Mouse (Mus musculus) forebrain, embryonic 14.5 days (tissue): ENCODE results near the gene Asic2. TPM values are rescaled to one million over a fixed set of nuclear protein-coding genes. Genes with fewer than 3 reads are reported as not detected.
A peak's percentile ranks its signal among the peaks of the same experiment; 100 is the strongest.

Source experiments
- ATAC-seq: fragments of 200-750 bp; cut with Nextera tagmentation; 2 replicates; pipeline ENCODE4 v1.8.0; 2017; ENCODE audit warnings: mild to moderate bottlenecking, moderate library complexity
- DNase-seq: peaks from one replicate; pipeline ENCODE4 v3.0.0-alpha.2; 2015; ENCODE audit warnings: low spot score
- H3K27ac ChIP-seq: fragments of 300-500 bp; sonication (generic); 2 replicates; pipeline ENCODE4 v1.5.1; 2014; ENCODE audit warnings: low read depth, mild to moderate bottlenecking, control low read depth, low read length, moderate library complexity
- H3K27me3 ChIP-seq: fragments of 300-500 bp; sonication (generic); replicated peaks from 2 replicates; pipeline ENCODE4 v1.6.1; 2014; ENCODE audit warnings: low read length, control low read depth, mixed read lengths; ENCODE audit not compliant: control insufficient read depth, insufficient read depth
- H3K36me3 ChIP-seq: fragments of 300-500 bp; sonication (generic); 2 replicates; pipeline ENCODE4 v1.6.1; 2014; ENCODE audit warnings: low read length, control low read depth; ENCODE audit not compliant: control insufficient read depth, insufficient read depth
- H3K4me1 ChIP-seq: fragments of 300-500 bp; sonication (generic); 2 replicates; pipeline ENCODE4 v1.6.1; 2014; ENCODE audit warnings: antibody characterized with exemption, low read length, control low read depth; ENCODE audit not compliant: control insufficient read depth, insufficient read depth
- H3K4me2 ChIP-seq: fragments of 300-500 bp; sonication (generic); 2 replicates; pipeline ENCODE4 v1.6.1; 2014; ENCODE audit warnings: mild to moderate bottlenecking, control low read depth, low read length
- H3K4me3 ChIP-seq: fragments of 300-500 bp; sonication (generic); 2 replicates; pipeline ENCODE4 v1.5.1; 2014; ENCODE audit warnings: low read depth, low read length, control low read depth
- H3K9ac ChIP-seq: fragments of 300-500 bp; sonication (generic); 2 replicates; pipeline ENCODE4 v1.6.1; 2014; ENCODE audit warnings: mild to moderate bottlenecking, low read length, control low read depth, moderate library complexity
- H3K9me3 ChIP-seq: fragments of 300-500 bp; sonication (generic); replicated peaks from 2 replicates; pipeline ENCODE4 v1.6.1; 2016; ENCODE audit warnings: low read length, control low read depth, mixed read lengths; ENCODE audit not compliant: control insufficient read depth
- WGBS: fragments of 180-500 bp; shearing (Covaris S2); extraction: QIAGEN DNeasy Blood & Tissue Kit; methylation state at CpG from one replicate; pipeline ENCODE4 v1.1.7; 2014; 5-methylcytosine and 5-hydroxymethylcytosine counted together
- polyA plus RNA-seq: library from polyadenylated mRNA; unstranded; fragments of >200 nt; fragmentation: Nextera tagmentation; extraction: Ambion mirVana; gene quantifications from 2 replicates; pipeline ENCODE4 v1.2.1, GENCODE M21; 2014

Gene Asic2
- polyA plus RNA-seq, 1 experiment from 2014 or later, result 3.8 TPM

- H3K4me3 ChIP-seq, result no peak overlapping the region
- no peak overlapping the region for H3K27ac ChIP-seq
- ATAC-seq (no peak), DNase-seq (no peak)
- no peaks in the 10 kb centered on the region for H3K4me1 ChIP-seq
- no peaks in the 10 kb centered on the region for H3K9me3 ChIP-seq
- no peak overlapping the region for H3K4me2 ChIP-seq
- 9% methylated on average over 5 of the region's 5 CpGs for WGBS
- H3K27me3 ChIP-seq, result no peaks in the 10 kb centered on the region
- no peaks in the 10 kb centered on the region for H3K36me3 ChIP-seq
- no peak overlapping the region for H3K9ac ChIP-seq
These were observed 834.3 kb downstream of the Asic2 start for GRCm38 (mm10) chr11:81133950-81134349.

GRCm38 (mm10) chr11:81132669-81133068 lies 835.6 kb downstream of the Asic2 start:
- no peaks in the 10 kb centered on the region for H3K9me3 ChIP-seq
- DNase-seq, result no peak
- no peak for ATAC-seq
- no peaks in the 10 kb centered on the region for H3K27me3 ChIP-seq
- no peaks in the 10 kb centered on the region for H3K36me3 ChIP-seq
- no peak overlapping the region for H3K27ac ChIP-seq
- no peaks in the 10 kb centered on the region for H3K4me1 ChIP-seq
- H3K4me3 ChIP-seq, result no peak overlapping the region
- WGBS, result 91% methylated on average over 7 of the region's 7 CpGs
- H3K9ac ChIP-seq, result no peak overlapping the region
- no peak overlapping the region for H3K4me2 ChIP-seq

- no peak overlapping the region for H3K4me3 ChIP-seq
- 95% methylated on average over 6 of the region's 6 CpGs for WGBS
- H3K4me1 ChIP-seq, result no peaks in the 10 kb centered on the region
- H3K9ac ChIP-seq, result no peak overlapping the region
- no peaks in the 10 kb centered on the region for H3K36me3 ChIP-seq
- H3K4me2 ChIP-seq, result no peak overlapping the region
- H3K27ac ChIP-seq, result no peak overlapping the region
- ATAC-seq, result no peak
- no peak for DNase-seq
- H3K27me3 ChIP-seq, result no peaks in the 10 kb centered on the region
- no peaks in the 10 kb centered on the region for H3K9me3 ChIP-seq
These were observed 843.9 kb downstream of the Asic2 start for GRCm38 (mm10) chr11:81124363-81124762.

- no peak for ATAC-seq
- 73% methylated on average over 8 of the region's 8 CpGs for WGBS
- H3K4me1 ChIP-seq, result no peaks in the 10 kb centered on the region
- H3K4me2 ChIP-seq, result no peak overlapping the region
- H3K36me3 ChIP-seq, result no peaks in the 10 kb centered on the region
- H3K27me3 ChIP-seq, result no peaks in the 10 kb centered on the region
- H3K4me3 ChIP-seq, result no peak overlapping the region
- H3K9me3 ChIP-seq, result no peaks in the 10 kb centered on the region
- no peak for DNase-seq
- H3K27ac ChIP-seq, result no peak overlapping the region
- no peak overlapping the region for H3K9ac ChIP-seq
These were observed 848.2 kb downstream of the Asic2 start for GRCm38 (mm10) chr11:81120024-81120576.

- Histone ChIP-seq H3K4me3 (no peak overlapping the region), H3K36me3 (no peaks in the 10 kb centered on the region), H3K9ac (no peak overlapping the region), H3K27me3 (no peaks in the 10 kb centered on the region), H3K9me3 (no peaks in the 10 kb centered on the region), H3K27ac (no peak overlapping the region), H3K4me2 (no peak overlapping the region), H3K4me1 (no peaks in the 10 kb centered on the region)
- DNase-seq (peak; percentile 27), ATAC-seq (no peak)
- WGBS, result 42% methylated on average over 7 of the region's 7 CpGs
These were observed 850.2 kb downstream of the Asic2 start for GRCm38 (mm10) chr11:81118055-81118454.

- no peak for ATAC-seq
These were observed 852.6 kb downstream of the Asic2 start for GRCm38 (mm10) chr11:81115666-81116065.

GRCm38 (mm10) chr11:81111626-81112025 lies 856.6 kb downstream of the Asic2 start:
- Histone ChIP-seq H3K36me3 (no peaks in the 10 kb centered on the region), H3K27me3 (no peaks in the 10 kb centered on the region), H3K9me3 (no peaks in the 10 kb centered on the region), H3K4me1 (no peaks in the 10 kb centered on the region), H3K27ac (no peak overlapping the region), H3K4me3 (no peak overlapping the region), H3K9ac (no peak overlapping the region), H3K4me2 (no peak overlapping the region)
- WGBS, result 74% methylated on average over 2 of the region's 2 CpGs
- DNase-seq (no peak), ATAC-seq (no peak)

More at GRCm38 (mm10) chr11:81115666-81116065, 852.6 kb downstream of the Asic2 start:
- 40% methylated on average over 9 of the region's 9 CpGs for WGBS
- Histone ChIP-seq H3K9ac (no peak overlapping the region), H3K27me3 (no peaks in the 10 kb centered on the region), H3K9me3 (no peaks in the 10 kb centered on the region), H3K36me3 (no peaks in the 10 kb centered on the region), H3K4me1 (no peaks in the 10 kb centered on the region), H3K4me2 (no peak overlapping the region), H3K27ac (no peak overlapping the region), H3K4me3 (no peak overlapping the region)
- peak; percentile 60 for DNase-seq

- WGBS, result 63% methylated on average over 6 of the region's 6 CpGs
- no peak overlapping the region for H3K4me2 ChIP-seq
- no peak for DNase-seq
- H3K27ac ChIP-seq, result no peak overlapping the region
- H3K4me3 ChIP-seq, result no peak overlapping the region
- H3K27me3 ChIP-seq, result no peaks in the 10 kb centered on the region
- ATAC-seq, result no peak
- H3K9ac ChIP-seq, result no peak overlapping the region
- H3K4me1 ChIP-seq, result no peaks in the 10 kb centered on the region
- no peaks in the 10 kb centered on the region for H3K9me3 ChIP-seq
- no peaks in the 10 kb centered on the region for H3K36me3 ChIP-seq
These were observed 858.2 kb downstream of the Asic2 start for GRCm38 (mm10) chr11:81110049-81110448.

GRCm38 (mm10) chr11:81106949-81107348 lies 861.3 kb downstream of the Asic2 start:
- ATAC-seq (no peak), DNase-seq (no peak)
- no peaks in the 10 kb centered on the region for H3K4me1 ChIP-seq
- no peaks in the 10 kb centered on the region for H3K36me3 ChIP-seq
- no peak overlapping the region for H3K27ac ChIP-seq
- no peaks in the 10 kb centered on the region for H3K9me3 ChIP-seq
- H3K4me3 ChIP-seq, result no peak overlapping the region
- H3K27me3 ChIP-seq, result no peaks in the 10 kb centered on the region
- H3K4me2 ChIP-seq, result no peak overlapping the region
- no peak overlapping the region for H3K9ac ChIP-seq
- 95% methylated on average over 1 of the region's 1 CpGs for WGBS
